Mouse (Mus musculus) CH12.LX (cell line): ENCODE data around the gene Eml6. TPM values are rescaled to one million over a fixed set of nuclear protein-coding genes. Genes with fewer than 3 reads are reported as not detected.

ENCODE experiments used
- DNase-seq: peaks from one replicate; pipeline ENCODE4 v3.0.0-alpha.2; 2013; ENCODE audit errors: extremely low read depth
- H3K27ac ChIP-seq: 2 replicates; pipeline ENCODE4 v1.5.1; 2012; ENCODE audit warnings: low read depth, mild to moderate bottlenecking, control low read depth, moderate library complexity; ENCODE audit not compliant: insufficient read depth
- H3K27me3 ChIP-seq: replicated peaks from 2 replicates; pipeline ENCODE3; 2012; ENCODE audit warnings: inconsistent platforms
- H3K36me3 ChIP-seq, 2 experiments: replicated peaks in 1 of 2; 2 replicates each; pipeline versions ENCODE3 to v1.6.1; 2012; ENCODE audit warnings: inconsistent platforms in 1 of 2, low read length in 1 of 2, mild to moderate bottlenecking in 1 of 2, mixed read lengths in 1 of 2, moderate library complexity in 1 of 2; ENCODE audit not compliant: control insufficient read depth in 1 of 2, insufficient read depth in 1 of 2
- H3K4me1 ChIP-seq, 2 experiments: 2 replicates each; pipeline ENCODE4 v1.6.1; 2012; ENCODE audit warnings: inconsistent platforms in 1 of 2, moderate library complexity in 1 of 2; ENCODE audit not compliant: insufficient read depth in 2 of 2, control insufficient read depth in 1 of 2
- H3K4me2 ChIP-seq: 2 replicates; pipeline ENCODE4 v1.6.1; 2012; ENCODE audit warnings: low read depth, mild to moderate bottlenecking, control low read depth; ENCODE audit not compliant: poor library complexity, insufficient read depth, severe bottlenecking
- H3K4me3 ChIP-seq, 3 experiments: fragments of 150-350 bp in 1 of 3; sonication (generic) in 1 of 3; replicated peaks in 1 of 3; 2 replicates each; pipeline versions ENCODE3 to v1.5.1; 2011 to 2012; ENCODE audit warnings: low read depth in 2 of 3, low read length in 2 of 3, mild to moderate bottlenecking in 2 of 3, moderate library complexity in 2 of 3, control low read depth in 1 of 3, improper control_type of control experiment in 1 of 3, inconsistent platforms in 1 of 3, mixed read lengths in 1 of 3; ENCODE audit not compliant: poor library complexity in 1 of 3
- H3K79me2 ChIP-seq: replicated peaks from 2 replicates; pipeline ENCODE4 v1.6.1; 2012; ENCODE audit warnings: mild to moderate bottlenecking, moderate library complexity; ENCODE audit not compliant: control insufficient read depth, poor library complexity, insufficient read depth, severe bottlenecking; ENCODE audit errors: extremely low read depth
- H3K9ac ChIP-seq: 2 replicates; pipeline ENCODE4 v1.6.1; 2012; ENCODE audit warnings: low read depth, mild to moderate bottlenecking, control low read depth, moderate library complexity; ENCODE audit not compliant: insufficient read depth
- H3K9me3 ChIP-seq: replicated peaks from 2 replicates; pipeline ENCODE3; 2012; ENCODE audit warnings: low read length, inconsistent platforms, mixed read lengths
- BHLHE40 ChIP-seq: IDR thresholded peaks from 2 replicates; pipeline ENCODE4 v1.6.1; 2011; ENCODE audit warnings: mild to moderate bottlenecking, low read depth, low read length, improper control_type of control experiment
- CHD2 ChIP-seq: IDR thresholded peaks from 2 replicates; pipeline ENCODE4 v1.6.1; 2011; ENCODE audit warnings: low read length, improper control_type of control experiment
- E2F4 ChIP-seq: IDR thresholded peaks from 2 replicates; pipeline ENCODE4 v1.6.1; 2011; ENCODE audit warnings: low read depth, low read length, improper control_type of control experiment; ENCODE audit not compliant: insufficient replicate concordance
- ELF1 ChIP-seq: IDR thresholded peaks from 2 replicates; pipeline ENCODE4 v1.6.1; 2014; ENCODE audit warnings: low read depth, mild to moderate bottlenecking, inconsistent platforms, low read length, improper control_type of control experiment
- EP300 ChIP-seq: IDR thresholded peaks from 2 replicates; pipeline ENCODE4 v1.6.1; 2011; ENCODE audit warnings: low read length, improper control_type of control experiment
- GABPA ChIP-seq: IDR thresholded peaks from 2 replicates; pipeline ENCODE4 v1.6.1; 2012; ENCODE audit warnings: low read depth, low read length, improper control_type of control experiment, inconsistent platforms; ENCODE audit not compliant: insufficient replicate concordance
- HCFC1 ChIP-seq: IDR thresholded peaks from 2 replicates; pipeline ENCODE4 v1.6.1; 2012; ENCODE audit warnings: low read depth, mild to moderate bottlenecking, inconsistent platforms, low read length, improper control_type of control experiment
- IRF4 ChIP-seq: IDR thresholded peaks from 2 replicates; pipeline ENCODE4 v1.6.1; 2014; ENCODE audit warnings: low read depth, mild to moderate bottlenecking, inconsistent platforms, low read length, improper control_type of control experiment
- JUND ChIP-seq: conservative IDR thresholded peaks from 2 replicates; pipeline ENCODE4 v1.6.1; 2011; ENCODE audit warnings: low read depth, low read length, improper control_type of control experiment
- MAFK ChIP-seq: IDR thresholded peaks from 2 replicates; pipeline ENCODE4 v1.6.1; 2011; ENCODE audit warnings: low read length, improper control_type of control experiment; ENCODE audit not compliant: insufficient replicate concordance
- MEF2A ChIP-seq: IDR thresholded peaks from 2 replicates; pipeline ENCODE4 v1.6.1; 2014; ENCODE audit warnings: low read depth, mild to moderate bottlenecking, inconsistent platforms, low read length, improper control_type of control experiment, borderline replicate concordance
- MXI1 ChIP-seq: IDR thresholded peaks from 2 replicates; pipeline ENCODE4 v1.6.1; 2011; ENCODE audit warnings: mild to moderate bottlenecking, low read depth, low read length, improper control_type of control experiment
- MYC ChIP-seq: IDR thresholded peaks from 2 replicates; pipeline ENCODE4 v1.6.1; 2011; ENCODE audit warnings: low read depth, mild to moderate bottlenecking, improper control_type of control experiment, low read length
- NRF1 ChIP-seq: IDR thresholded peaks from 2 replicates; pipeline ENCODE4 v1.6.1; 2014; ENCODE audit warnings: low read depth, mild to moderate bottlenecking, inconsistent platforms, low read length, improper control_type of control experiment, moderate library complexity
- PAX5 ChIP-seq: IDR thresholded peaks from 2 replicates; pipeline ENCODE4 v1.6.1; 2012; ENCODE audit warnings: low read length, inconsistent platforms, mixed read lengths
- POLR2AphosphoS2 ChIP-seq: IDR thresholded peaks from 2 replicates; pipeline ENCODE4 v1.6.1; 2011; ENCODE audit warnings: low read depth, low read length, improper control_type of control experiment
- RAD21 ChIP-seq: IDR thresholded peaks from 2 replicates; pipeline ENCODE4 v1.6.1; 2011; ENCODE audit warnings: low read depth, mild to moderate bottlenecking, low read length, improper control_type of control experiment, moderate library complexity
- RCOR1 ChIP-seq: conservative IDR thresholded peaks from 2 replicates; pipeline ENCODE4 v1.6.1; 2012; ENCODE audit warnings: low read depth, mild to moderate bottlenecking, inconsistent platforms, low read length, improper control_type of control experiment
- SIN3A ChIP-seq: IDR thresholded peaks from 2 replicates; pipeline ENCODE4 v1.6.1; 2012; ENCODE audit warnings: low read length, improper control_type of control experiment, inconsistent platforms
- SMC3 ChIP-seq: IDR thresholded peaks from 2 replicates; pipeline ENCODE4 v1.6.1; 2011; ENCODE audit warnings: low read depth, low read length, improper control_type of control experiment
- TCF12 ChIP-seq: IDR thresholded peaks from 2 replicates; pipeline ENCODE4 v1.6.1; 2014; ENCODE audit warnings: low read depth, mild to moderate bottlenecking, inconsistent platforms, low read length, improper control_type of control experiment
- UBTF ChIP-seq: IDR thresholded peaks from 2 replicates; pipeline ENCODE4 v1.6.1; 2012; ENCODE audit warnings: low read depth, mild to moderate bottlenecking, inconsistent platforms, low read length, improper control_type of control experiment, moderate library complexity
- USF1 ChIP-seq: IDR thresholded peaks from 2 replicates; pipeline ENCODE4 v1.6.1; 2014; ENCODE audit warnings: low read depth, mild to moderate bottlenecking, inconsistent platforms, low read length, improper control_type of control experiment
- ZKSCAN1 ChIP-seq: IDR thresholded peaks from 2 replicates; pipeline ENCODE4 v1.6.1; 2012; ENCODE audit warnings: low read depth, inconsistent platforms, low read length, improper control_type of control experiment, borderline replicate concordance
- ZMIZ1 ChIP-seq: IDR thresholded peaks from 2 replicates; pipeline ENCODE4 v1.6.1; 2012; ENCODE audit warnings: low read depth, mild to moderate bottlenecking, inconsistent platforms, low read length, improper control_type of control experiment
- ZNF384 ChIP-seq: IDR thresholded peaks from 2 replicates; pipeline ENCODE4 v1.6.1; 2012; ENCODE audit warnings: low read depth, low read length, improper control_type of control experiment, inconsistent platforms
- dilution Hi-C: fragments of 300-500 bp; cut with MboI; formaldehyde crosslinking; loops from 2 replicates; pipeline ENCODE4 v1.14.3; 2020; ENCODE audit warnings: low sequenced_read_pairs; ENCODE audit not compliant: extremely low pct_unique_long_range_greater_than_20kb, extremely low pct_ligation_motif_present
- in situ Hi-C: fragments of 300-500 bp; cut with MboI; formaldehyde crosslinking; loops from 3 replicates; pipeline ENCODE4 v1.14.3; 2019; ENCODE audit warnings: low sequenced_read_pairs, low pct_ligation_motif_present, low pct_unique_long_range_greater_than_20kb, mixed read lengths
- polyA plus RNA-seq: library from polyadenylated mRNA; unstranded; fragments of >175 nt; gene quantifications from 2 replicates; pipeline ENCODE4 v1.2.1, GENCODE M21; 2012; ENCODE audit warnings: low read depth; ENCODE audit not compliant: insufficient read length
- total RNA-seq, 2 experiments: library from RNA; depleted of rRNA; stranded (reverse); fragments of 300-350 nt in 1 of 2; fragments of >200 nt in 1 of 2; gene quantifications; 2 replicates each; pipeline ENCODE4 v1.2.3; 2012 to 2014

Gene Eml6
- total and polyA plus RNA-seq, 3 experiments: 3.1 to 3.7 (median 3.2) TPM

DNA sequence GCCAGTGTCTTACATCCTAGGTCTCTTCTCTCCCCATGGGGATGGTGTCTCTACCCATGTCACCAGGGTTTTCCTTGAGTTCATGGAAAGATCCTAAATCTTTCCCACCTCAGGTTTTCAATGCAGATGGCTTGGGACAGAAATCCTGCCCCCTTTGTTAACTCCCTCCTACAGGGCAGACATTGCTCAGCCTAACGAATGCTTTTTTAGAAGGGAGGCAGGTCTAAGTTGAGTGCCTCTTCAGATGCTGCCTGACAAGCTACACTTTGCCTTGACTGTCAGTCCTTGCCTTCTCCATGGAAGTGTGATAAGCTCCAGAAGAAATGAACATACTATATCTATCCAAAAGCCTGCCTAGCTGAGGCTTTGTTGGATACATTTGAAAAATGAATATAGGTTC lies 278.0 kb downstream of the Eml6 start:
- peaks cover 0 to 5% of the 10 kb centered on the region in 2 experiments; a peak in 2 of 4 replicates for H3K4me1 ChIP-seq
- H3K79me2 ChIP-seq: no peaks in the 10 kb centered on the region
- no peak overlapping the region for H3K4me2 ChIP-seq
- H3K4me3 ChIP-seq: no peak overlapping the region
- dilution Hi-C loops: no loop called here
- H3K27ac ChIP-seq: no peak overlapping the region
- no peak for DNase-seq
- H3K27me3 ChIP-seq: no peaks in the 10 kb centered on the region
- TF ChIP-seq MXI1 (no peak), ZMIZ1 (no peak), HCFC1 (no peak)
- in situ Hi-C loops: no loop called here
- no peak overlapping the region for H3K9ac ChIP-seq
- peaks cover 23 to 83% of the 10 kb centered on the region in 2 experiments for H3K36me3 ChIP-seq
- H3K9me3 ChIP-seq: no peaks in the 10 kb centered on the region

DNA sequence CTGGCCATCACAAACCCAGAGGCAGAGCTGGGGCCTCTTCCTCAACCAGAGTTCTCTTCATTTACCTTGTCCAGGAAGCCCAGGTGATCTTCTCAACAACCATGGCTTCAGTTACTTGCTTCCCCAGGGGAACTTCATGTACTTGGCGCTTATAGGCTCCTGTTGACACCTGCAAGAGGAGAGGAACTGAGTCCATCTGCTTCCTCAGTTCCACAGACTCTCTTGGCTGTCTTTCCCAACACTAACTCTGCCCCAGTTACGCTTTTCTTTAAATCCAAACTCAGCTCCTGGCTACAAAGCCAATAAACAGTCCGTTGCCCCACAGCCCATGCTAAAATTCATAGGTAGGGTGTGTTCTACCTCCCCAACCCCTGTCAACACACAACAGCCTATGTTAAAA lies 278.5 kb downstream of the Eml6 start:
- DNase-seq: no peak
- Histone ChIP-seq H3K79me2 (no peaks in the 10 kb centered on the region), H3K4me1 (peaks cover 0 to 5% of the 10 kb centered on the region in 2 experiments; a peak in 2 of 4 replicates), H3K4me3 (no peak overlapping the region), H3K9me3 (no peaks in the 10 kb centered on the region), H3K9ac (no peak overlapping the region), H3K27me3 (no peaks in the 10 kb centered on the region), H3K27ac (no peak overlapping the region), H3K4me2 (no peak overlapping the region), H3K36me3 (peaks cover 23 to 87% of the 10 kb centered on the region in 2 experiments)
- dilution Hi-C loops: no loop called here
- TF ChIP-seq ELF1 (no peak), MYC (no peak), NRF1 (no peak), E2F4 (no peak), EP300 (no peak), JUND (no peak), ZNF384 (no peak), USF1 (no peak), TCF12 (no peak)
- in situ Hi-C loops: no loop called here

DNA sequence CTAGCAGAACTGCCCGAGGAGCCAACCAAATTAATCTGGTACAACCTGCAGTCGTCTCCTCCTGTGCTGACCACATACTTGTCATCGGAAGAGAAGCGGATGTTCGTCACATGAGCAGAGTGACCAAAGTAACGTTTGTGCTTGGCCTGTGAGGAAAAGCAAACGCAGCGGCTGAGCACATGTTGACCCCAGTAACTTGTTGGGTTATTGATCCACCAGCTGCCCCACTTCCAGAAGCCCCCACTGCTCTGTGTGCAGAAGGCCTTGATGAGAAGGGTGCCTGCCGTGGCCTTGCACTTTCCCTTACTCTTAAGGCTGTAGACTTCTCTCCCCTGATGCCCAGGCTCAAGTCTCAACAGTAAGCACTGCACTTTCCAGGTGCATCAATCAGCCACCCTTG lies 279.6 kb downstream of the Eml6 start:
- Histone ChIP-seq H3K4me2 (no peak overlapping the region), H3K4me1 (no peaks in the 10 kb centered on the region; a peak in 1 of 4 replicates), H3K27ac (no peak overlapping the region), H3K36me3 (peaks cover 26 to 88% of the 10 kb centered on the region in 2 experiments), H3K27me3 (no peaks in the 10 kb centered on the region), H3K9me3 (no peaks in the 10 kb centered on the region), H3K9ac (no peak overlapping the region), H3K79me2 (no peaks in the 10 kb centered on the region), H3K4me3 (no peak overlapping the region)
- TF ChIP-seq RAD21 (no peak), RCOR1 (no peak), NRF1 (no peak), USF1 (no peak), ZNF384 (no peak), PAX5 (no peak), UBTF (no peak), IRF4 (no peak), BHLHE40 (no peak), MYC (no peak), POLR2AphosphoS2 (no peak), SIN3A (no peak), ZKSCAN1 (no peak), HCFC1 (no peak), SMC3 (no peak), MEF2A (no peak), MAFK (no peak), CHD2 (no peak), GABPA (no peak)
- dilution Hi-C loops: no loop called here
- DNase-seq: no peak
- in situ Hi-C loops: no loop called here
